Mouse (Mus musculus): ENCODE results near the gene Cdc42ep2.

DNA sequence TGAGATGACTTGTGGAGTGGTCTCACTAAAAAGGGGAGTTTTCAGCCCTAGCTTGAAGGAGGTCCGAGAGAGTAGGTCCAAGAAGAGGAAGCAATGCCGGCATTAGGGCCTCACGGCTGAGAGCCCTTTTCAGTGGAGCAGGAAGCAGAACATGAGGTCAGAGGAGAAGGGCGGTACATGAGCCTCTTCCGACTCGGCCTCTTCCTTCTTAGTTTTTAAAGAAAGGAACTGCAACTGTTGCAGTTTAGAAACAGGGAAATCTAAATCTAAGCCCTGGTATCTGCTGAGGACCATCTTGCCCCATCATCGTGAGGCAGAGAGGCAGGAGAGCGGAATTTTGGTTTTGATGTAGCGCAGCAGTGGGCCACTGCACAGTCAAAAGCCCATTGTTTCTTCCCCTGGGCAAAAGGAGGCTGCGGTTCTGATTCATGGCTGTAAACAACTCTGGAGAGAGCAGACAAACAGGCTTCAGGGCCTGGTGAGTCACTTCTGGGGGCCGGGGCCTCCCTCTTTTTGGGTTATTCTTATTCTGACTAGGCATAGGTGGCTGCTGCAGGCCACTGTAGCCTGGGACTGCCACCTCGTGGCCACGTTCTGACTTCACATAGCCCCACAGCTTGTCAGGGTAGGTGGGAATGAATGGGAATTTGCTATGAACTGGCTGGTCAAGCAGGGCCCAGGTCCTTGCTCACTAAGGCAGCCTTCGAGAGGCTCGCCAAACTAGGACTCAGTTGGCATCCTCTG lies 46.8 kb downstream of the Cdc42ep2 start, which contains the start of gene Slc25a45:
- no peak for TF ChIP-seq TCF12 (IDR thresholded peaks at IDR 0.05; ENCODE audit: insufficient read depth, poor library complexity, severe bottlenecking)
- peak; percentile 25 for TF ChIP-seq POLR2A (IDR thresholded peaks at IDR 0.05; ENCODE audit: insufficient read length, low read depth)
